In the genomic region with DNA sequence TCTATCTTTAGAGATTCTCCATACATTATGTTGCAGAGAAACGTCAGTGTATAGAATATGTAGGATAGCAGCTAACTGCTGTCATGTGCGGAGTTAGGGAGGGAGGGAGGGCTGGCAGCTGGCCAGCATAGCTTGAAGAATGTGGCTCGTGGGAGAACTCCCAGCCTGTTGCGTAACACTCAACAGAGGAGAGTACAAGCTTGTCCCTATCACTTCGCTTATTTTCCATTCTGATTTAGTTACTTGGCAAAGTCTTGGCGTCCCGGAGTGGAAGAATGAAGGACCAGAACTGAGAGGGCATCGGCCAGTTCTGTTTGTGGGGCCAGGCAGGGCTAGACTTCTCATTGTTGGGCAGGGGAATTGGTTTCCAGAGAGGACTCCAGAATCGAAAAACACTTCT, we compare ENCODE assay signal across 8 mouse cellular contexts. TPM values are rescaled to one million over a fixed set of nuclear protein-coding genes. Genes with fewer than 3 reads are reported as not detected.
DNase-seq lines count a peak whose midpoint lies in the region; ATAC-seq and TF ChIP-seq lines count a peak whose summit lies in the region.

No protein-coding gene starts in this region.

- no peak overlapping the region for H3K4me2 ChIP-seq in neural tube, embryonic 11.5 days (ENCODE audit: low read depth)
- peak overlapping the region; percentile 41 for H3K4me2 ChIP-seq in embryonic facial prominence, embryonic 15.5 days (replicated peaks)
- peak overlapping the region; percentile 59 for H3K4me2 ChIP-seq in heart, postnatal 0 days (ENCODE audit: low read depth, low read length)

- TF ChIP-seq EP300 in heart, postnatal 0 days (IDR thresholded peaks at IDR 0.05; ENCODE audit: low read depth): no peak

- H3K36me3 ChIP-seq in neural tube, embryonic 11.5 days (ENCODE audit: control insufficient read depth, insufficient read depth, low read length): no peaks in the 10 kb centered on the region
- no peaks in the 10 kb centered on the region for H3K36me3 ChIP-seq in embryonic facial prominence, embryonic 15.5 days
- no peaks in the 10 kb centered on the region for H3K36me3 ChIP-seq in heart, postnatal 0 days (replicated peaks; ENCODE audit: control insufficient read depth, insufficient read depth, low read length)

- no peak overlapping the region for H3K9ac ChIP-seq in neural tube, embryonic 11.5 days (ENCODE audit: low read length)
- H3K9ac ChIP-seq in embryonic facial prominence, embryonic 15.5 days: no peak overlapping the region; the same call in 1 of the 2 replicates
- H3K9ac ChIP-seq in heart, postnatal 0 days (replicated peaks; ENCODE audit: low read depth, low read length): no peak overlapping the region; the same call in 1 of the 2 replicates

- no peak overlapping the region for H3K27ac ChIP-seq in neural tube, embryonic 11.5 days (ENCODE audit: low read depth, low read length)
- H3K27ac ChIP-seq in embryonic facial prominence, embryonic 15.5 days (replicated peaks): peak overlapping the region; percentile 81; the same call in 1 of the 2 replicates
- peak overlapping the region; percentile 65 for H3K27ac ChIP-seq in heart, postnatal 0 days (ENCODE audit: low read depth)

- H3K9me3 ChIP-seq in neural tube, embryonic 11.5 days (ENCODE audit: control insufficient read depth, low read length): no peaks in the 10 kb centered on the region
- H3K9me3 ChIP-seq in embryonic facial prominence, embryonic 15.5 days (replicated peaks): no peaks in the 10 kb centered on the region
- H3K9me3 ChIP-seq in heart, postnatal 0 days (replicated peaks; ENCODE audit: control insufficient read depth, low read length): no peaks in the 10 kb centered on the region

- no peak overlapping the region for H3K4me3 ChIP-seq in neural tube, embryonic 11.5 days (ENCODE audit: low read depth, low read length)
- peak overlapping the region; percentile 11; the same call in 1 of the 2 replicates for H3K4me3 ChIP-seq in embryonic facial prominence, embryonic 15.5 days (replicated peaks)
- H3K4me3 ChIP-seq in heart, postnatal 0 days (ENCODE audit: low read depth, low read length): peak overlapping the region; percentile 28
- peak overlapping the region; percentile 49 for H3K4me3 ChIP-seq in lung, adult 2 months (replicated peaks; ENCODE audit: extremely low read depth, low read depth, low read length)

- ATAC-seq in neural tube, embryonic 11.5 days (ENCODE audit: insufficient read depth, low FRiP score, low TSS enrichment): no peak
- peak; percentile 67 for ATAC-seq in embryonic facial prominence, embryonic 15.5 days (ENCODE audit: insufficient number of reproducible peaks, low FRiP score, low TSS enrichment, low read depth)
- peak; percentile 78 for ATAC-seq in heart, postnatal 0 days (ENCODE audit: insufficient read depth, low read depth)

- no peak for TF ChIP-seq CTCF in heart, postnatal 0 days (IDR thresholded peaks at IDR 0.05; ENCODE audit: low read depth)
- TF ChIP-seq CTCF in lung, adult 2 months (IDR thresholded peaks at IDR 0.05; ENCODE audit: insufficient read depth, low read length): no peak

- H3K4me1 ChIP-seq in neural tube, embryonic 11.5 days (ENCODE audit: control insufficient read depth, insufficient read depth, low read length): 0 out of 2 replicates have a peak, but pooled peaks cover 4% of the 10 kb centered on the region
- H3K4me1 ChIP-seq in embryonic facial prominence, embryonic 15.5 days: peaks cover 38% of the 10 kb centered on the region
- H3K4me1 ChIP-seq in heart, postnatal 0 days (ENCODE audit: control insufficient read depth, insufficient read depth): peaks cover 24% of the 10 kb centered on the region
- peaks cover 7% of the 10 kb centered on the region for H3K4me1 ChIP-seq in lung, adult 2 months (ENCODE audit: control insufficient read depth, insufficient read depth, low read length)

- DNase-seq in neural tube, embryonic 11.5 days (ENCODE audit: low spot score): peak; percentile 65
- no peak for DNase-seq in neural tube, embryonic 10.5 days (ENCODE audit: extremely low spot score, low spot score)
- DNase-seq in heart, postnatal 0 days (ENCODE audit: low spot score): peak; percentile 91
- DNase-seq in kidney, postnatal 4 days: peak; percentile 81 to 85
- peak; percentile 50 for DNase-seq in lung, adult 2 months
- DNase-seq in right cerebral cortex, postnatal 14 days: peak; percentile 72
- no peak for DNase-seq in thymus, postnatal 0 days (ENCODE audit: low spot score)

- no peak for TF ChIP-seq POLR2A in lung, adult 2 months (IDR thresholded peaks at IDR 0.05; ENCODE audit: borderline replicate concordance, extremely low read depth, low read depth, low read length)

- WGBS in neural tube, embryonic 11.5 days: 59% methylated on average over 9 of the region's 9 CpGs
- WGBS in embryonic facial prominence, embryonic 15.5 days: 13% methylated on average over 9 of the region's 9 CpGs
- WGBS in heart, postnatal 0 days: 5% methylated on average over 9 of the region's 9 CpGs
- WGBS in lung, adult 2 months: 9% methylated on average over 9 of the region's 9 CpGs

- no peaks in the 10 kb centered on the region for H3K27me3 ChIP-seq in neural tube, embryonic 11.5 days (ENCODE audit: control insufficient read depth, insufficient read depth, low read length)
- H3K27me3 ChIP-seq in embryonic facial prominence, embryonic 15.5 days: no peaks in the 10 kb centered on the region
- no peaks in the 10 kb centered on the region for H3K27me3 ChIP-seq in heart, postnatal 0 days (ENCODE audit: control insufficient read depth, insufficient read depth, low read length)

RNA-seq across cellular contexts. Expression of gene Gm10197, which starts 6.6 kb away (rescaled TPM):
- polyA plus RNA-seq in neural tube, embryonic 11.5 days (2014; fragmentation: Nextera tagmentation; extraction: Ambion mirVana): 7.2 TPM in 1 of 2 replicates, not detected in the other
- not detected in 2 replicates for polyA plus RNA-seq in embryonic facial prominence, embryonic 15.5 days (2015; fragmentation: Nextera tagmentation; extraction: Ambion mirVana)
- total RNA-seq in heart, postnatal 0 days (2014; rRNA removed; ENCODE audit: low replicate concordance): not detected in 2 replicates
- polyA plus RNA-seq in heart, postnatal 0 days (2015; fragmentation: Nextera tagmentation; extraction: Ambion mirVana): not detected in 2 replicates
- polyA plus RNA-seq in lung, adult 2 months (2012; rRNA removed): not detected in 2 replicates
- 2.1 and 2.5 TPM in 2 replicates for polyA plus RNA-seq in thymus, postnatal 0 days (2015; fragmentation: Nextera tagmentation; extraction: Ambion mirVana)

RNA-seq across cellular contexts. Expression of gene Smndc1, which starts 25.4 kb away (rescaled TPM):
- polyA plus RNA-seq in neural tube, embryonic 11.5 days (2014; fragmentation: Nextera tagmentation; extraction: Ambion mirVana): 54.4 and 57.5 TPM in 2 replicates
- polyA plus RNA-seq in embryonic facial prominence, embryonic 15.5 days (2015; fragmentation: Nextera tagmentation; extraction: Ambion mirVana): 34.7 and 41.6 TPM in 2 replicates
- total RNA-seq in heart, postnatal 0 days (2014; rRNA removed; ENCODE audit: low replicate concordance): 6.8 and 9.0 TPM in 2 replicates
- 25.0 and 32.0 TPM in 2 replicates for polyA plus RNA-seq in heart, postnatal 0 days (2015; fragmentation: Nextera tagmentation; extraction: Ambion mirVana)
- polyA plus RNA-seq in lung, adult 2 months (2012; rRNA removed): 3.9 and 6.2 TPM in 2 replicates
- 56.4 and 66.0 TPM in 2 replicates for polyA plus RNA-seq in thymus, postnatal 0 days (2015; fragmentation: Nextera tagmentation; extraction: Ambion mirVana)

RNA-seq across cellular contexts. Expression of gene Mxi1, which starts 54.6 kb away (rescaled TPM):
- polyA plus RNA-seq in neural tube, embryonic 11.5 days (2014; fragmentation: Nextera tagmentation; extraction: Ambion mirVana): 56.4 and 58.4 TPM in 2 replicates
- 41.7 and 47.9 TPM in 2 replicates for polyA plus RNA-seq in embryonic facial prominence, embryonic 15.5 days (2015; fragmentation: Nextera tagmentation; extraction: Ambion mirVana)
- 32.1 and 44.3 TPM in 2 replicates for total RNA-seq in heart, postnatal 0 days (2014; rRNA removed; ENCODE audit: low replicate concordance)
- polyA plus RNA-seq in heart, postnatal 0 days (2015; fragmentation: Nextera tagmentation; extraction: Ambion mirVana): 31.2 and 34.8 TPM in 2 replicates
- 17.0 and 21.5 TPM in 2 replicates for polyA plus RNA-seq in lung, adult 2 months (2012; rRNA removed)
- polyA plus RNA-seq in thymus, postnatal 0 days (2015; fragmentation: Nextera tagmentation; extraction: Ambion mirVana): 40.5 and 45.0 TPM in 2 replicates

Comparison
In these comparisons a context has a peak if more than half of its experiments do, and no peak if none do; other contexts are left out.
1. DNase-seq: peak in neural tube, embryonic 11.5 days (single experiment), heart, postnatal 0 days (single experiment), kidney, postnatal 4 days (2 of 2), lung, adult 2 months (single experiment) and right cerebral cortex, postnatal 14 days (single experiment); none in neural tube, embryonic 10.5 days (single experiment) and thymus, postnatal 0 days (single experiment).